Mouse (Mus musculus) embryonic facial prominence, embryonic 11.5 days (tissue): ENCODE measurements around the gene Syne2. TPM values are rescaled to one million over a fixed set of nuclear protein-coding genes. Genes with fewer than 3 reads are reported as not detected.

ENCODE experiments used
- ATAC-seq: fragments of 200-750 bp; cut with Nextera tagmentation; replicated peaks from 2 replicates; pipeline ENCODE4 v1.8.0; 2017; ENCODE audit warnings: low read depth; ENCODE audit not compliant: insufficient number of reproducible peaks, low FRiP score, low TSS enrichment
- DNase-seq: peaks from one replicate; pipeline ENCODE4 v3.0.0-alpha.2; 2015; ENCODE audit warnings: low spot score
- H3K27ac ChIP-seq: fragments of 300-500 bp; sonication (generic); replicated peaks from 2 replicates; pipeline ENCODE4 v1.5.1; 2014; ENCODE audit warnings: mild to moderate bottlenecking, low read depth, low read length, control low read depth
- H3K27me3 ChIP-seq: fragments of 300-500 bp; sonication (generic); 2 replicates; pipeline ENCODE4 v1.6.1; 2014; ENCODE audit warnings: mild to moderate bottlenecking, low read length, moderate library complexity, mixed read lengths; ENCODE audit not compliant: control insufficient read depth, insufficient read depth
- H3K36me3 ChIP-seq: fragments of 300-500 bp; sonication (generic); replicated peaks from 2 replicates; pipeline ENCODE4 v1.6.1; 2014; ENCODE audit warnings: low read depth, mild to moderate bottlenecking, low read length, moderate library complexity, mixed read lengths; ENCODE audit not compliant: control insufficient read depth, insufficient read depth
- H3K4me1 ChIP-seq: fragments of 300-500 bp; sonication (generic); 2 replicates; pipeline ENCODE4 v1.6.1; 2014; ENCODE audit warnings: low read length, mixed read lengths; ENCODE audit not compliant: control insufficient read depth, insufficient read depth
- H3K4me2 ChIP-seq: fragments of 300-500 bp; sonication (generic); 2 replicates; pipeline ENCODE4 v1.6.1; 2014; ENCODE audit warnings: low read depth, mild to moderate bottlenecking, control low read depth, low read length, moderate library complexity
- H3K4me3 ChIP-seq: fragments of 300-500 bp; sonication (generic); 2 replicates; pipeline ENCODE4 v1.5.1; 2014; ENCODE audit warnings: low read depth, low read length, control low read depth
- H3K9ac ChIP-seq: fragments of 300-500 bp; sonication (generic); replicated peaks from 2 replicates; pipeline ENCODE4 v1.6.1; 2014; ENCODE audit warnings: mild to moderate bottlenecking, control low read depth, low read length
- H3K9me3 ChIP-seq: fragments of 300-500 bp; sonication (generic); replicated peaks from 2 replicates; pipeline ENCODE4 v1.6.1; 2016; ENCODE audit warnings: mild to moderate bottlenecking, low read length, inconsistent platforms, mixed read lengths; ENCODE audit not compliant: control insufficient read depth
- WGBS: fragments of 180-500 bp; shearing (Covaris S2); extraction: QIAGEN DNeasy Blood & Tissue Kit; methylation state at CpG from one replicate; pipeline ENCODE4 v1.1.7; 2014; 5-methylcytosine and 5-hydroxymethylcytosine counted together
- polyA plus RNA-seq: library from polyadenylated mRNA; unstranded; fragments of >200 nt; fragmentation: Nextera tagmentation; extraction: Ambion mirVana; gene quantifications from 2 replicates; pipeline ENCODE4 v1.2.1, GENCODE M21; 2014

Syne2 gene
- polyA plus RNA-seq, 1 experiment from 2014 or later: 73.0 TPM

GRCm38 (mm10) chr12:76085956-76086905, 268.3 kb downstream of the Syne2 start:
- H3K27me3 ChIP-seq: no peaks in the 10 kb centered on the region
- WGBS: 53% methylated on average over 15 of the region's 15 CpGs
- no peak for DNase-seq
- H3K4me3 ChIP-seq: no peak overlapping the region
- H3K4me2 ChIP-seq: no peak overlapping the region
- no peaks in the 10 kb centered on the region; the same call in none of the 2 replicates for H3K36me3 ChIP-seq
- no peaks in the 10 kb centered on the region; the same call in 1 of the 2 replicates for H3K4me1 ChIP-seq
- H3K9me3 ChIP-seq: no peaks in the 10 kb centered on the region
- H3K27ac ChIP-seq: no peak overlapping the region
- no peak for ATAC-seq
- no peak overlapping the region for H3K9ac ChIP-seq

- Histone ChIP-seq H3K27me3 (no peaks in the 10 kb centered on the region), H3K4me1 (no peaks in the 10 kb centered on the region), H3K9ac (no peak overlapping the region), H3K4me2 (no peak overlapping the region), H3K9me3 (no peaks in the 10 kb centered on the region), H3K36me3 (no peaks in the 10 kb centered on the region; the same call in none of the 2 replicates), H3K4me3 (no peak overlapping the region), H3K27ac (no peak overlapping the region)
- no peak for ATAC-seq
- 77% methylated on average over 13 of the region's 13 CpGs for WGBS
- DNase-seq: no peak
These were observed 269.1 kb downstream of the Syne2 start for GRCm38 (mm10) chr12:76087025-76087424.

DNA sequence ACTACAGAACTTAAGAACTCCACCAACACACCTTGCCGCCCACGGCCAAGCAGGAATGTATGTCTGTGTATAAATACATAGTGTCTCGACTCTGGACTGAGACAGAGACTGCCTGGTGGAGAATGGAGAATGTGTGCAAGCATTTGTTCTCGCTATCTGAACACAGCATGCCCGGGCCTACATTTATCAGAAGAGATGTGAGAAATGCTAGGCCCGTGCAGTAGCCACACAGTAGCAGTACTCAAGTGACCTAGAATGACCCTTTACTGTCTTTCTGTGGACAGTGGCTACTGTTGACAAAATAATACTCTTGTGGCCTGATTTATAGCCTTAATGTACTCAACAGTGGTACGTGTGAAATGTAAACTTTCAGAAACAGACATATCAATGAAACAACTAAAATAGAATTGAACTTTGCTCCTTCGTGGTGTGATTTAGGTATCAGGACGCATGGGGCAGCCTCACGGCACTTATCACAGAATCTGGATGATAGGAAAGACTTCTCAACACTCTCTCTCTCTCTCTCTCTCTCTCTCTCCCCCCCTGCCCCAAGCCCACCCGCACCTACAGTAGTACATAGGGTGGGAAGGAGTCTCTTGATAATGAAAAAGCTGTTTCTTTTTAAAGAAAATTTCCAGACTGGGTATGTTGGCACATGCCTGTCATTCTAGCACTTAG, 275.0 kb downstream of the Syne2 start:
- Histone ChIP-seq H3K27ac (no peak overlapping the region), H3K36me3 (peaks cover 11% of the 10 kb centered on the region), H3K9me3 (no peaks in the 10 kb centered on the region), H3K27me3 (no peaks in the 10 kb centered on the region), H3K4me3 (no peak overlapping the region), H3K4me1 (no peaks in the 10 kb centered on the region), H3K9ac (no peak overlapping the region), H3K4me2 (no peak overlapping the region)
- WGBS: 88% methylated on average over 11 of the region's 11 CpGs
- DNase-seq (no peak), ATAC-seq (no peak)

- Histone ChIP-seq H3K4me3 (no peak overlapping the region), H3K4me2 (no peak overlapping the region), H3K9ac (no peak overlapping the region), H3K9me3 (no peaks in the 10 kb centered on the region), H3K4me1 (no peaks in the 10 kb centered on the region), H3K27me3 (no peaks in the 10 kb centered on the region), H3K27ac (no peak overlapping the region), H3K36me3 (peaks cover 11% of the 10 kb centered on the region)
- 93% methylated on average over 15 of the region's 15 CpGs for WGBS
- no peak for DNase-seq
- no peak for ATAC-seq
These were observed 276.0 kb downstream of the Syne2 start for GRCm38 (mm10) chr12:76093613-76094588.

GRCm38 (mm10) chr12:76095117-76096035, 277.4 kb downstream of the Syne2 start:
- H3K9me3 ChIP-seq: no peaks in the 10 kb centered on the region
- H3K9ac ChIP-seq: no peak overlapping the region
- H3K4me2 ChIP-seq: no peak overlapping the region
- H3K4me3 ChIP-seq: no peak overlapping the region
- no peaks in the 10 kb centered on the region for H3K4me1 ChIP-seq
- no peak for ATAC-seq
- WGBS: 47% methylated on average over 30 of the region's 30 CpGs
- peak; percentile 32 for DNase-seq
- H3K27ac ChIP-seq: no peak overlapping the region
- H3K36me3 ChIP-seq: peaks cover 22% of the 10 kb centered on the region
- H3K27me3 ChIP-seq: no peaks in the 10 kb centered on the region

- Histone ChIP-seq H3K27me3 (no peaks in the 10 kb centered on the region), H3K9me3 (no peaks in the 10 kb centered on the region), H3K4me3 (no peak overlapping the region), H3K4me2 (no peak overlapping the region), H3K9ac (no peak overlapping the region), H3K4me1 (no peaks in the 10 kb centered on the region), H3K36me3 (peaks cover 40% of the 10 kb centered on the region), H3K27ac (no peak overlapping the region)
- DNase-seq: no peak
- 95% methylated on average over 12 of the region's 12 CpGs for WGBS
- ATAC-seq: no peak
These were observed 284.7 kb downstream of the Syne2 start for GRCm38 (mm10) chr12:76102621-76103020.
